Mouse (Mus musculus): ENCODE measurements at regions not wholly inside any gene's neighbourhood (a gene's known extent, or its start where the extent isn't known, plus 50 kb on each side); places are given as distances from the start of the nearest gene placed in this dataset.
A peak's percentile ranks its signal among the peaks of the same experiment; 100 is the strongest.

- peak; percentile 99 for DNase-seq
Observed at GRCm38 (mm10) chr15:68363058-68363735, 1862.5 kb upstream of the Lrrc6 start.

DNA sequence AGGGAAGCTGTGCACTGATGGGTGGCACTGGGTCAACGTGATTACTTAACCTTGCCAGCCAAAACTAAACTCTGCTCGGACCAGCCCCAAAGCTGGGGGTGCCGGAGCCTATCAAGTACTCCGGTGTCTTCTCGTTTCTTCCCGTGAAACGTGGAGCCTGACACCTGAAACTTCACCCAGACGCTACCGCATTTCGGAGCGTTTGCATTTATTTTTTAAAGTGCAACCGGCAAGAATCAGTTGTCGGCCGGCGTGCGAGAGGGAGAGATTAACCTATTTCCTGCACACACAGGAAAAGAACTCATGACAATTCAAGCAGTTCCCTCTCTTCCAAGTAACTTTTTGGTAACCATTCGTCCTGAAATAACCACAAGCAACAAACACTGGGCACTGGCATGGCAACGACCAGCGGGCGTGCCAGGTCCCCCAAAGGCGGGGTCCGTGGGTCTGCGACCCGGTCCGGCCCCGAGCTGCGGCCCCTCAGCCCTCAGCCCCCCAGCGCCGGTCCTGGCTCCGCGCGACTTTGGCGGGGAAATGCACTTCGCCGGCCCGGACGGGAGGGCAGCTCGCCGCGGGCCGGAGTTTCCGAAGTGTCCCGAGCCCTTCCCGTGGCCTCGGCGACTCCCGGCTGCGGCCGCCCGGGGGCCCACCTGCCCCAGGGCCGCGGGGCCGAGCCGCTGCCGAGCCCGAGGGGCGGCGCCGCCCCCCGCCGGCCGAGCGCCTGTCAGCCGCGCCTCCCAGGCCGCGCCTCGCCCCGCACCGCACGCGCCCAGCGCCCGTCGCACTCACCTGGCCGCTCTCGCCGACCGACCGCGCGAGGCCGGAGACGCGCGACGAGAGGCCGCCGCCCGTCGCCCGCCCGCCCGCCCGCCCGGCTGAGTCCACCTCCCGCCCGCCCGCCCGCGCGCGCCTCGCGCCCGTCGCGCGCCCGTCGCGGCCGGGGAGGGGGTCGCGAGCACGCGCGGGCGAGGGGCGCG, 1861.7 kb upstream of the Lrrc6 start:
- peak; percentile 67 for DNase-seq

GRCm38 (mm10) chr15:68360956-68361908, 1860.5 kb upstream of the Lrrc6 start:
- no peak for DNase-seq

GRCm38 (mm10) chr15:68359496-68359895, 1858.8 kb upstream of the Lrrc6 start:
- DNase-seq = no peak

GRCm38 (mm10) chr15:68355957-68356356, 1855.2 kb upstream of the Lrrc6 start:
- DNase-seq = no peak

DNA sequence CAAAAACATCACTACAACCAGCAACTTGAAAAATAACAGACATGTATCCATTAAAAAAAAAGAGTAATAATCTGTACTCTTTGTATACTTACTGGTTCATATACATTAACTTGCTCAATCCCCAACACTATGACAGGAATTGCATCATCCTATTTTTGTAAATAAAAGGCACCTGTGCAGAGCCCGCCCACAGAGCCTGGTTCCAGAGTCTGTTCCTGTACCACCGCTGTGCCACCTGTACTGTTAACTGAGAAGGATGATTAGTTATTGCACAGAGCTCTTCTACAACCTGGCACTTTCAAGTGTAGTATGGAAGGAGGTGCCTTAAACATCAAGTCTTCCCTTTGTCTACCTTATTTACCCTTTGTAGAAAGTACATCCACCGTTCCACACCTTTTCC, 1843.9 kb upstream of the Lrrc6 start:
- no peak for DNase-seq

DNA sequence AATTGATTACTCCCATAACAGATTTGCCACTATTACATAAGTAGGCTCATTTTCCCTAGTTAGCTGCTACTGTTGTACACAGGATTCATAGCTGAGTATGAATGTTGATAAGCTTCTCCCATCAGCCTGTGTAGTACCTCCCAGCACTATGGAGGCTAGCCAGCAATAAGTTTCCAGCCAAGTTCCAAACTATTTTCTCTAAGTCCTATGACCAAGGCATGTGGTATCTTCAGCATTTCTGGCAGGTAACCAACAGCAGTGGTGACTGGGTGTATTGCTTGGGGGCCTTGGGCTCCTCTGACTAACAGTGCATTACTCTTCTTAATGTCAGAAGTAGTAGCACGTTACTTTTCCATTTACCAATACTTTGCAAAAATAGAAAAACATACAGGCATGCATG, 1841.8 kb upstream of the Lrrc6 start:
- DNase-seq = peak; percentile 77

- no peak for DNase-seq
Observed at GRCm38 (mm10) chr15:68341056-68341455, 1840.3 kb upstream of the Lrrc6 start.

GRCm38 (mm10) chr15:68337264-68337663, 1836.6 kb upstream of the Lrrc6 start:
- no peak for DNase-seq

- DNase-seq = no peak
Observed at GRCm38 (mm10) chr15:68335837-68336236, 1835.1 kb upstream of the Lrrc6 start.

- DNase-seq = peak; percentile 14
Observed at GRCm38 (mm10) chr15:68316116-68316515, 1815.4 kb upstream of the Lrrc6 start.

Small RNA genes lying in the stretch of these regions (microRNA-seq; reads per million reads assigned to microRNA genes)
- 264 reads per million, percentile 58 among the genes with 10 or more reads in this experiment for gene Mir30b
- gene Mir30d = 15,582 reads per million, percentile 95 among the genes with 10 or more reads in this experiment
